Mouse (Mus musculus): ENCODE results near the gene Cygb. TPM values are rescaled to one million over a fixed set of nuclear protein-coding genes. Genes with fewer than 3 reads are reported as not detected.
"Not testable (repeated sequence)": the region's sequence is repeated elsewhere in the genome, so short reads cannot be mapped to it uniquely, and the experiment has no call there.

Cygb gene
- under 1 TPM in 2 of 3 experiments, not detected in 1; 0.24 to 0.32 TPM for polyA plus RNA-seq (2017; shearing (Covaris generic))

GRCm38 (mm10) chr11:116654255-116654821, at the start of gene Cygb:
Cygb (minus strand) TSS chr11:116654313.
- ATAC-seq, result no peak

- no peak for ATAC-seq
Observed at GRCm38 (mm10) chr11:116701377-116701841, 47.3 kb upstream of the Cygb start.

DNA sequence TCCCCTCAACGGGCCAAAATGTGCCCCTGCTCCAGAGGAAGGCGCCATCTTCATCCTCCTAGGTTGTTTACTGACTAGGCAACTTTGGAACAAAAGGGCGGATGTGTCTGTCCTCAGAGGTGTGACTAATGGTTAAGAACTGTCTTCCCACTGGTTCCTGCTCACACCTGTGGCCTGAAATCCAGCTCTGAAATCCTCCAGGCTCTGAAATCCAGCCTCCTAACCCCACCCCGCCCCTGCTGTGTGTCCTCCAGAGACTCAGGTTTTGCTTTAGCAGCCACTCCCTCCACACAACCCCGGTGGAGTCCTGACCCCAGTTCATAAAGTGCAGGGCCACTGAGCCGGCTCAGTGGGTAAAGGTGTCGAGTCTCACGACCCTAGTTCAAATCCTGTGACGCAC, 43.4 kb upstream of the Cygb start:
- no peak for ATAC-seq

- ATAC-seq, result no peak
Observed at GRCm38 (mm10) chr11:116696426-116696825, 42.3 kb upstream of the Cygb start.

GRCm38 (mm10) chr11:116695194-116695880, 41.2 kb upstream of the Cygb start:
- ATAC-seq, result no peak

DNA sequence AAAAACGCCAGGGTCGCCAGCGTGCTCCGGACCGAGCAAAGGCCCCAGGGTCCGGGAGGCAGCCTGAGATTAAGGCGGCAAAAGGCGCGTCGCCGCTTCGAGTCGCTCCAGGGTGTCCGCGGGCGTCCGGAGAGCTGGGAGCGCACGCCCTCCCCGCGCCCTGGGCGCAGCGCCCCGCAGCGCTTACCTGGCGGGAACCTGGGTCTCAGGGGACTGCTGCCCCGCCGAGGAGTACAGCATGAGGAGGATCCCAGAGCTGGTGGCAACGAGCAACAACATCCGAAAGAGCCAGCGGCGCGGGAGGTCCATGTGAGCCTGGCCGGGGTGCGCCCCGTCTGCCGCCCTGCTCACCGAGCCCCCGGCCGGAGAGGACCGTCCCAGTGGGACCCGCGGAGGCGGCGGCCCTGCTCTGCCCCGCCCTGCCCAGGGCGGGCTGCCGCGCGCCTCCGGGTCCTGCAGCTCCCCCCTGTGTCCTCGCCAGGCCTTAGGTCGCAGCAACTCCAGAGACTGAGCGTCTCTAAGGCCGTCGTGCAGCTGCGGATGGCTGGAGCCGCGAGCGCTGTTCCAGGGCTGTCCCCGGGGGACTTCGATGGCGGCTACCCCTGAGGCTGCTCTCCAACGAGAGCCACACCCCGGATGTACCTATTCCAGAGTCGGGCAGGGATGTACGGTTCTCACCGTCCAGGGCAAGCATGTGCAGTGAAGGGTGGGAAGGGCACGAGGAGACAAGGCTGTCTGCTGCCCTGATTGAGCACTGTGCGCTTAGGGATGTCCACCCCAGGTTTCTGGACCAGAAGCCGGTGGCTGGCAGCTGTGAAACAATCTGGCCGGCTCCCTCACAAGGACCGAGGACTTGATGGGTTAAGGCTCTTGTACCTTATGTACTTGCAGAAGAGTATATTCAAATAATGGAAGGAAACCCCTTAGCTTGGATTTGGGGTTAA, 40.4 kb upstream of the Cygb start:
- ATAC-seq, result no peak

DNA sequence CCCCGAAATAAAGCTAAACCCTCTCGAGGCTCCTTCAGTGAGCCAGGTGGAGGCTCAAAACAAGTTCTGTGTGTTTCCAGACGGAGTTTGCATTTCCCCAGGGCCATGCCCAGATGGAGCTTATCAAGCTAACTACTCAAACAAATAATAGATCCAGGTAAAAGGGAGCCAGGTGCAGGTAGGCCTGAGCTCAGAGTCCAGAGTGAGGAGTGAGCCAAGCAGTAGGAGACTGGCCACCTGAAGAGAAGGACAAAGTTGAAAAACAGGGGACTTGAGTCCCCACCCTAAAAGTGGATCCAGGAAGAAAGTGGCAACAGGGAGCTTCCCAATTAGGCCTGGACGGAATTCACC, 39.8 kb upstream of the Cygb start:
- no peak for ATAC-seq

GRCm38 (mm10) chr11:116690701-116691575, 36.8 kb upstream of the Cygb start:
- no peak for ATAC-seq

DNA sequence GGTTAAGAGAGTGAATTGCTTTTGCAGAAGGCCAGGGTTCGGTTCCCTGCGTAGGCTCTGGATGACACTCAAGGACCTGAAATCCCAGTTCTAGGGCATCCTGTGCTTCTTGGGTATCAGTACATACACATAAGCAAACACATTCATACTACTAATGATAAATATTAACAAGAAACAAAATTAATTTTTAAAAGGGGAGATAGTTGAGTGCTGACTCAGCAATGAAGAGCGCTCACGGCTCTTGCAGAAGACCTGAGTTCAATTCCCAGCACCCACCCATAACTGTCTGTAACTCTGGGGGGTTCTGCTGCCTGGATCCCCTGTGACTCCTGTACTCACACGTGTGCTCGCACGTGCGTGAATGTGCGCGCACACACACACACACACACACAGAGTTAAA, 35.5 kb upstream of the Cygb start:
- ATAC-seq, result no peak

DNA sequence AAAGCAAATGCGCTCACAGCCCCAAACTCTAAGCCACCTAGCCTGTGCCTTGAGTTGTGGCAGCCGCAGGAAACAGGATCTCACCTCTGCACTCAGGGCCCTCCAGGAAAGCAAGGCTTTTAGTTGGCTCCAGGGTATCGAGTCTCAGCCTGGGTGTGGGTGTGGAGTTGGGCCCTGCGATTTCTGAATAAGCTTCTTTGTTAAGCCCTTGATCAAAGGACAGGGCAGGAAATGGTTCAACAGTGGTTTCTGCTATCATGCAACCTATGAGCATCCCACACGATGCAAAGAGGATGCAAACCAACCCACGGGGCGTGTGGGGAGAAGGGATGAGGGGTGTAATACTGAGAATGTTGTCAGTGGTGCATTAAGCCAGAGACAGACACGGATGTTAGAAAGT, 33.8 kb upstream of the Cygb start:
- peak; percentile 94 for ATAC-seq

- ATAC-seq, result no peak
Observed at GRCm38 (mm10) chr11:116685729-116686128, 31.6 kb upstream of the Cygb start.

GRCm38 (mm10) chr11:116683777-116684176, 29.7 kb upstream of the Cygb start:
- no peak for ATAC-seq

GRCm38 (mm10) chr11:116682501-116683144, 28.5 kb upstream of the Cygb start:
- ATAC-seq, result no peak

DNA sequence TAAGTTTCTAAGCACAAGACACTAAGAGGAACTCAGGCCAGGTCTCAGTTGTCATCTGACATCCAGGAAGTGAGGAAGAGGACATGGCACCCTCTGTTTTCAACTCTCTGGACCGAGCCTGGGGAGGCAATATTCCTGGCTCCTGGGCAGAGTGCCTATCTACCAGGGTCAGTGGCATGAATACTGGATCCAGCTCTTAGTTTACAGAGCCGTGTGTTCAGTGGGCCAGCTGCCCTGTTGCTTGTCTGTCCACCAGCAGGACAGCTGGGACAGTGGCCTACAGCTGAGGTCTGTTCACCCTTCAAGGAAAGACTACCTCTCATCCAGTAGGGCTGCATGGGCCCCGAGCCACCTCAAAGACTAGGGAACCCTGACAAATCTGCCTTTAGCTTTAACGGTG, 27.0 kb upstream of the Cygb start:
- ATAC-seq, result no peak

DNA sequence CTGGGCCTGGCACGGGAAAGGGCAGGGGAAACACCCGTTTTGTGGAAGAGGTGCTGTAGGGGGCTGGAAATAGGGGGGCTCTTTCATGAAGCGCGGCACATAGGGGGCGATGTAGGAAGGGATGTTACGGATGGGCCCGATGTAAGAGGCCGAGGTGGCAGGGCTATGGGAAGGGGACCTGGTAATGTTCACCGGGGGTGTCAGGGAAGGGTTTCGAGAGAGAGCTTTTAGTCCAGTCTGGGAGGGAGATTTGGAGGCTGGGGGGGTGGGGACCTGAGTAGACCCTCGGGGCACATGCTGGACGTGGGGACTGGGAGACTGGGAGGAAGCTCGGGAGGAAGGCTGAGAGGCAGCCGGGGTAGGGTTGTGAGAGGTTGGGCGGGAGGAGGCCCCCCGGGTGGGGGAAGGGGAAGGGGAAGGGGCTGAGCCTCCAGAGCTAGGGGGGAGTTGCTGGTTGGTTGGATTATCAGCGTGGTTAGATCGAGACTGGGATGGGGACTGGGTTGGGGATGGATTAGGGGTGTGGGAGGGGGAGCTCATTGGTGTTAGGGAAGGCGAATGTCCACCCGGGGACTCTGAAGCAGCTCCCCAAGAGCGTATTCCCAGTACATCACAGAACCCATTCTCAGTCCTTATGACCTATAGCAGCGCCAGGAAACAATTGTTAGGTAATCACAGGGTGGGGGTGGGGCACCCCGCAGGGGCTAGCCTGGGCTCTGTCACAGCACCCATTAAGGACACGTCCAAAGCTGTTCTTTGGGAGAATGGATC, 26.4 kb upstream of the Cygb start:
- ATAC-seq, result no peak

GRCm38 (mm10) chr11:116679148-116679547, 25.0 kb upstream of the Cygb start:
- ATAC-seq, result no peak

DNA sequence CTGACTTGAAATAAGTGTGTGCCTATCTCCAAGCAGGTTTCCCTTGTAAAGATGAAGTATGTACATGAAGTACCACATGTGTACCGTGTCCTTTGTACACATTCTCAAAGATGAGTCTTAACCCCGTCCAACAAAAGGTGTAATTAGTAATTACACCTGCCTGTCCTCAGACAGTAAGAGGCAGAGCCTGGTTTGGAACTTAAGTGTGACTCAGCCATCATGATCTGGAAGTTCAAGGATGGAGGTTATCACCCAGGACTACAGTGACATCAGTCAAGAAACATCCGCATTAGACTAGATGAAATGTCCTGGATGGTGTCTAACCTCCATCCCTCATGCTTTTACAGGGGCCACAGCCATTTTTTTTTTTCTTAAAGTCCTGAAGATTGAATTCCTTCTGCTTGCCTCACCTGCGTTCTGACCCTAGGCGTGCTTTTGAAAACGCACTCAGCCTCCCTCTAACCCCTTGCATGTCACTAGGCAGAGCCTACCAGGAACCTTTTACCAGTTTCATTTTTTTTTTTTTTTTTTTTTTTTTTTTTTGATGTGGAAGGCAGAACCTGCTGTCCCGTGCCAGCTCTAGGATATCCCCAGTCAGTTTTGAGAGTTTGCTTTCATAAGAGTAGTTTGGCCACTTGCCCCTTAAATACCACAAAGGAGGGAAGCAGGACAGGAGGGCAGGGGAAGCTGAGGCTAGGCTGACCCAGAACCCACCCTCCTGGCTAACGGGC, 23.8 kb upstream of the Cygb start:
- no peak for ATAC-seq

DNA sequence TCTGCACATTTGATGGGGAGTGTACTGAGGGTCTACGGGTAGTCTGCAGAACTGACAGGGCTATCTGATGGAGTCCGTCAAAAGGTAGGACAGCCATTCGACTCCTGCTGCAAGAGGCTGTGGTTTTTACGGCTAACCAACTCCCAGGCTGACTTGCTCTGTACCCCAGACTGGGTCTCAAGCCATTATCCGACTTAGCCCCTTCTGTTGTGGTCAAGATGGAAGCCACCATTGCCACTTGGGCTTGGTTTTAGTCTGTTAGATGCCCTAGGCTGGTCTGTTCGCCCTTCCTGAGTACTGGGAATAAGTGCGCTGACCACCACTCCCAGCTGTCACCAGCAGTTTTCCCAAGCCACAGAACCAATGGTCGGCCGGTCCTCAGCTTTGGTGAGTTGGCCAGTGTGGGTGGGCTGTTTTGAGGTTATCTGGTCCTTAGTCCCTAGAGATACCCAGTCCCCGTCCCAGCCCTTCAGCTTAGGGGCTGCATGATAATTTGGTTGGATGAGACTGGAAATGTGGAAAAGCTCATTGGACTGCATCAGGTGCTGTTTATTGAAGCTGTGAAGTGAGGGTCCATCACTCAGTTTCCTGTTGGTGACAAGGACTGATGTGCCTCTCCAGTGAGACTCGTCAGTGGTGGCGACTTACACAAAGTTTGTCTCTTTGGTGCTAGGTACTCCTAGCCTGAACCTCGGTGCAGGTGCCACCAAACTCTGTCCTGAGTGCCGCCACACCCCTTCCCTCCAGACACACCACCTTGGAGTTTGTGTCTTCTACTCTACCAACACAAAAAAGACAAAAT, 22.3 kb upstream of the Cygb start:
- no peak for ATAC-seq

DNA sequence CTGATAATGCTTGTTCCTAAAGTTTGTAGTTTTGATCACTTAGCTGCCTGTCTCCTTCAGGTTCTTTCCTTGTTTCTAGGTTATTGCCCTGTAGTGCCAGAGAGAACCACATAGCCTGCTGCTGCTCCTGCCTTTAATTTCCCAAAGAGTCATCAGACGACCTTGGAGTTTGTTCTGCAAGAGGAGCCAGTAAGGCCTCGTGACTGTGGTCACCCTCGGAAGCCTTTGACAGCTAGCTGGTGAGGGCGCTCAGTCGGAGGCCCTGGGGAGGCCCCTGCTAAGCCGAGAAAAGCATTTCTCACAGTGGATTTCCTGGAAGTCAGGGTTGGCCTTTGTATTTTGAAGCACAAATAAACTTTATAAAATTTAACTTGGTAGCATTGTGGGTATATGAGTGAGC, 21.3 kb upstream of the Cygb start:
- not testable (repeated sequence) for ATAC-seq

All from inflammation-experienced regulatory T-cells, adult 6 months (primary cell).